Mouse (Mus musculus) adrenal gland, adult 18-20 months (tissue): ENCODE measurements around the gene Cbx4. TPM values are rescaled to one million over a fixed set of nuclear protein-coding genes. Genes with fewer than 3 reads are reported as not detected.

Experiments used
- DNase-seq, 2 experiments: peaks; one replicate each; pipeline ENCODE4 v3.0.0; 2021 to 2022; ENCODE audit warnings: low spot score in 2 of 2
- total RNA-seq, 2 experiments: library from RNA; stranded (reverse); gene quantifications; 1 replicate in 1 of 2; 2 replicates in 1 of 2; pipeline ENCODE4 v1.2.3; 2021

The Cbx4 gene
- total RNA-seq, 2 experiments from 2014 or later = 115 to 163 TPM

DNA sequence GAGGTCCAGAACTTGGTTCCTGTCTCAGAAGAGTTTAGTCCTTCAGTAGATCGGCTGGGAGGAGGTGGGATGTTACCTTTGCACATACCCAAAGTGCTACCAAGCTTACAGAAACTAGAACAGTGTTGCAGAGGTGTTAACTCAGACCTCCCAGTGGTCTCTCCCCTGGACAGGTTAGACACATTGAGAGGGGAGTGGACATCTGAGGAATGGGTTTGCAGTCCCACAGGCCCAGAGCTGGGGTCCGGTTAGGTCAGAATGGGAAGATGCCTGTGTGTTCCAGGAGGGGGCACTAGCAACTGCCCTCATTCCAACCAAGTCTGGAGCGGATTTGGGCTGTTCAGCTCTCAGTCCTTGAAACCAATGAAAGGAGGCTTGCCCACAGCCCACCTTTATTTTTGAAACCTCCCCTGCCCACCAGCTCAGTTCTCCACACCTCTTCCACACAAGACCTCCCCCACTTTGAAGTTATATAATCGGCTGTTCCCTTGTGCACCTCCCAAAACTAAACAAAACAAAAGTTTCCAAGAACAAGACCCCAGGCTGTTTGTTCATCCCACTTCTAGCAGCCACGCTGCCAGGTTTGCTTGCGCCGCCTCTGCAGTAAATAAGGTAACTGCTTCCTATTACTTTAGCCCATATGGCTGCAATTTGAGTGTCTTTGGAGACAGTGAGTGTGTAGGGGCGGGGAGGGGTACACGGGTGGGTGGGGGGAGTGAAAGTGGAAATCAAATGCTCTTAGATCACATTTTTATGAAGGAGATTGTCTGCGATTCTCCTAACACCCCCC is 42.1 kb downstream of the Cbx4 start:
- no peak for DNase-seq

DNA sequence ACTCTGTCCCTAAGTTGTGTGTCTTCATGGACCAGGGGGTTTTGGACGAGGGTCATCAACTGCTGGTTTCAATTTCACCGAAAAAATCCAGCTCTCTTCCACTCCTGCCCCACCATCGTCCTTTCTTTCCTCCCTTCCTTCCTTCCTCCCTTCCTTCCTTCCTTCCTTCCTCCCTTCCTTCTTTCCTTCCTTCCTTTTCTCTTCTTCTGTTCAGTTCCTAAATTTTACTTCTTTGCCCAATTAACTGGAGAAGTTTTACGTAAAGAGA is 42.8 kb downstream of the Cbx4 start:
- no peak for DNase-seq

GRCm38 (mm10) chr11:119042466-119043272 is 43.4 kb downstream of the Cbx4 start:
- DNase-seq = no peak

GRCm38 (mm10) chr11:119041750-119042465 is 44.1 kb downstream of the Cbx4 start:
- no peak for DNase-seq

- no peak for DNase-seq
Observed at GRCm38 (mm10) chr11:119041325-119041716, 44.7 kb downstream of the Cbx4 start.

GRCm38 (mm10) chr11:119040600-119041324 is 45.3 kb downstream of the Cbx4 start, which contains the start of gene Cbx8:
Cbx8 (minus strand) TSS chr11:119040969.
- peak; percentile 98 for DNase-seq

GRCm38 (mm10) chr11:119039732-119040512 is 46.1 kb downstream of the Cbx4 start:
- no peak for DNase-seq

DNA sequence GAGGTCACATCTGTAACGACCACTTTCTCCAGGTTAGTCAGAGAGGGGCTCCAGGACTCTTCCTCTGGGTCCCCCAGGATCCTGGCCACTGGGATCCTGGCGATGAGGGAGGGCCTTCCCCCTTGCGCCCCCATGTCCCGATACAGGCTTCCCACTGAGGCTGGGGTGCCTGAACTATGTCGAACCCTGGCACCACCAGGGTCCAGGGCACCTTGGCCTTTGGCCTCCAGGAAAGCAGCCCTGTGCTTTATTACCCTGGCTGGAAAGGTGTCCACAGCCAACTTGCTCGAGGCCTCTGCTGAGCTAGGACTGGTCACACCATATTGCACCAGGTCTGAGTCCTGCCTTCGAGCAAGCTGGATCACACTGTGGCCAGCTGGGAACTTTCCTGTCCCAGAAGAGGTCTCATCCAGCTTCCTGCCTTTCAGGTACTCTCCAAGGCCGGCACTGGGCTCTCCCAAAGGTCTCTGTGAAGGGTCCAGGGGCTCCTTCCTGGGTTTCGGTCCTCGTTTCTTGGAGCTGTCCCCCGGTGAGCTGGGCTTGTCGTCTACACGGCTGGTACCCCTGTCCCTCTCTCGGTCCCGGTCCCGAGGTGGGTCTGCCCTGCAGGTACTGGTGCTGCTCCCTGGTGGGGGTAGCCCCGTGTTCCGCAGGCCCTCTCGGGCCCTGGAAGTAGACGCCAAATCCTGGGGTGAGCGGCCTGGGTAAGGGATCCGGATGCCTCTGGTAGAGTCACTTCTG is 47.1 kb downstream of the Cbx4 start:
- no peak for DNase-seq

DNA sequence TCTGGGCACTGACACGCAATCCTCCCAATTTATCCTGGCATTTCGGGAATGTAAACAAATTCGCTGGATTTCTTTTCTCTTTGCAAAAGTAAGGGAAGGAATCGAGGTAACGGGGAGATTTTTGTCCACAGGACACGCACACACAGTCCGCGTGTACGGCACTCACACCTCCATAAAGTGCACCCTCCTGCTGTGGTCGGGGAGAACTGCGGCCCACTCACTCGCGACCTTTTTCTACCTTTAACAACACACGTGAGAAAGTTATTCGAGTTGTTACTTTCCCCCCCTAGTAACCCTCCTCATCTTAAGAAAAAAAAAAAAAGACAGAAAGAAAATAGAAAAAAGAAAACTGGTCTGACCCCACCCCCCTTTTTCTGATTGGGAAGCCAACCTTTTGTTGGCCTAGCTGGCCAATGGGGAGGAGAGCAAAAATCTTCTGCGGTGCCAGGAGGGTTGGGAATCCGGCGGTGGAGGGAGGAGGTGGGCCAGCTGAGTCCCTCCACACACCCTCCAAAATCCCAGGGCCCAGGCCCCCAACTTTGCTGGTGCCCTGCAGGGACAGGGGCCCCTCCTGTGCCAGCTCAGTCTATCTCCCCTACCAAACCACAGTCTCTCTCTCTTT is 48.1 kb downstream of the Cbx4 start:
- DNase-seq = no peak

DNA sequence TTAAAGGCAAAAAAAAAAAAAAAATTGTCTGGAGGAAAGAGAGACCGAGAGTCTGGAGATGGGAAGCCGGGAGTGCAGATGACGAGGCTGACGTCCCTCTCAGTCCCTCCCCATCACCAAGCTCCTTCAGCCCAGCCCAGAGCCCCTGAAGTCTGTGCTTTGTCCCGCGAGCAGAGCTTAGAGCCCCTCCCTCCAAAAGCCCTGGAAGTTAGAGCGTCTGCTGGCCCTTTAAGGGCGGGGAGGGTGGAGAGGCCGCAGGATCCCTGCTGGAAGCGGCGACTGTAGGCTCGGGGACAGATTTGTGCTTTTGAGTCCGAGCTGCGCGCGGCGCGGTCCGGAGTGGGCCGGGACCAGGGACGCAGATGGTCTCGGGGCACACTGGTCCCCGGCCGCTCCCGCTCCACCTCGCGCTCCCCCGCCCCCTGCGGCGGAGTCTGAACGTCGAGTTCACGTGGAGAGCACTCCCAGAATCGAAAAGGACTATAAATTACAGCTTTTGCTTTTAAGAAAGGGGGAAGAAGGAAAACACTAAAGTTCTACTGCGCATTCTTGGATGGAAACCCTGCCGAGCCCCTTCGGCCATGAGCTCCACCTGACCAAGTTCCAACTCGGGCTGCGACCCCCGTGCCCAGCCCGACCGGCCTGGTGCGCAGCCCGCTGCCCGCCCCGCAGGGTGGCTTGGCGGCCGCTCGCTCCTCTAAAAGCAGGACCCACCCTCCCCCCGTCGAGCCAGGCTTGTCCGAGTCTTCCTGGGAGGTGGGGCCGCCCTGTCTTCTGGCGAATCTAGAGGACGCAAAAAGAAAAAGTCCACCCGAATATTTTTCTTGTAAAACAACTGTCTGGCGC is 48.9 kb downstream of the Cbx4 start:
- DNase-seq = no peak

- no peak for DNase-seq
Observed at GRCm38 (mm10) chr11:119036447-119036846, 49.6 kb downstream of the Cbx4 start.

GRCm38 (mm10) chr11:119035686-119036165 is 50.3 kb downstream of the Cbx4 start:
- DNase-seq = peak in 1 of 2 experiments; percentile 3

DNA sequence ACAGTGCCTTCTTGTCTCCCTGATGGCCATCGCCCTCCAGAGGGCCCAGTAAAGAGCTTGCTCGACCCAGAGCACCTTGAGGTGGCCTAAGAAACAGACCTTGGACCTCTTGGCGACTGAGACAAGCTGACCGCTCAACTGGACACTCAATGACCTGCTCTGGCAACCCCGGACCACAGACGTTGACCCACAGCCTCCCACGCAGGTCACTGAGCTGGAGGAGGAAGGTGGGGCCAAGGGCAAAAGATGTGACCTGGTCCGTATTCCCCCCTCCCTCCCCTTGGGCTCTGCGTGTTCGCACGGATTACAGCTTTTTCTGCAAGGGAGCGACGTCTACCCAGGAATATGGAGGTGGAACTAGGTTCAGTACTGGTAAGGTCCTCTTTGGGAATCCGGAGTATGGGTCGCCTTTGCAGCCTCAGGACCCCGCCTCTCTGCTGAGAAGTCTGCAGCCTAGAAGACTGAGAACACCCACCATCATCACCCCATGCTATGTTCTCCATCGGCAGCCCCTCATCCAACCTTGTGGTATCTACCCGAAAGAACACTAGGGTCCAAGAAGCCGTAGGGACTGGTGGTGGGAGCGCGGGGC is 50.8 kb downstream of the Cbx4 start:
- DNase-seq = peak in 1 of 2 experiments; percentile 7

DNA sequence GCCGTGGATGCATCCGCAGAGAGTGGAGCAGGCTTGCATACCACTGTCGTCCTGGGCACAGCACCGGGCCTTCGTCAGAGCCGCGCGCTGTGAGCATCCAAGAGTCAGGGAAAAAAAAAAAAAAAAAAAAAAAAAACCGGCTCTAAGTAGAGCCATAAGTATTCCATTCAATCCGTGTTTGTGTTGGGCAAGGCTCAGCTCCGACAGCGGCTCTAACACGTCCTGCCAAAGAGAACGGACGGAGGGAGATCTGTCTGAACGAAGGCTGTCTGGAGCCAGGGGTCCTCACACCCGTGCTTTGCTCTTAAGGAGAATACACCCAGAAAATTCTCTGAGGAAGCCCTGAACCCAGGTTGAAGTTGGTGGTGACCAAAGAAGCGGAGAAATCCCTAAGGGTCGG is 51.4 kb downstream of the Cbx4 start:
- peak in 1 of 2 experiments; percentile 2 for DNase-seq

- peak; percentile 87 to 90 for DNase-seq
Observed at GRCm38 (mm10) chr11:119033874-119034558, 52.0 kb downstream of the Cbx4 start.
